Mouse (Mus musculus): Measurements from ENCODE around the gene Myh15.
"Not testable (repeated sequence)": the region's sequence is repeated elsewhere in the genome, so short reads cannot be mapped to it uniquely, and the experiment has no call there.

Gene Myh15

DNA sequence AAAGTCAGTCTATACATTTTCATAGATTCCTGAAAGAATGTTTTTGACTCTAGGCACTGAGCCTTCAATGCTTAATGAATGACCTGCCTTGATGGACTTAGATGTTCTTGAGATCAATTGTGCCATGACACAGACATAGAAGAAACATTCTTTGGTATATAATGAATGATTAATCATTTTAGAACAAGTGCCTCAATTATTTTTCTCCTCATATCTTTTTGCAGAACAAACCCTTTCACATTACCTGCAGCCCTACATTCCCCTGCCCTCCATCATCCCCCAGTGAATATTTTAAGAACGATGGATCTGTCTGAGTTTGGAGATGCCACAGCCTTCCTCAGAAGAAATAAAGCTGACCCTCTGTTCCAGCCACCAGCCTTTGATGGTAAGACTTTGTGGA lies at the start of gene Myh15:
Gene Myh15 (plus strand): TSS at position 301 of the 400 bp plus-strand sequence.
- DNase-seq (ENCODE audit: low spot score in 2 of 2), result no peak

DNA sequence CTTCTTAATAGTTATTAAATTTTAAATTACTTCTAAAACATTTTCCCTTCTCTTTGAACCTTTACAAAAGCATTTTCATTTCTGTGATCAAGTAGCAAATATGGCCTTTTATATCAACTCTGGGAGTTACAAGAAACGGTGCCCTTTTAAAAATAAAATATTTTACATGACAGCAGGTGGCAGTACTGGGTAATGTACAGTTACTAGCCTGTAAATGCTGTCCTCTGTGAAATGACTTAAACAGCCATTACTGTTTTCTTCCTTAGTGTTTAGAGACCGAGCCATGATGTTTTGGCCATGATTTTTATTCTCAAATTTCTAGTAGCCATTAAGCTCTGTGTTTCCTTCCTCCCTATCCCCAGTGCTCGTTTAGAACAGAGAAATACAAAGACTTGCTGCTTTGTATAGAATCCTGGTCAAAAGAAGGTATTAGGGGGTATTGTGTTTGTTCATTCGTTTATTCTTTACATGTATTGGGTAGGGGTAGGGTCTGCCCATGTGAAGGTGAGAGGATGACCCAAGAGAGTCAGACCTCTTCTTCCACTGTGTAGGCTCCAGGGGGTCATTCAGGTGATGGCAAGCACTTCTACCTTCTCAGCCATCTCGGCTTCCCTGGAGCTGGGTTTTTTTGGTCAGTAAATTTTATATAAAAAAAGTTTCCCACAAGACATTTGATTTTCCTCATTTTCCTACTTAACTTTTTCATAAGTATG lies 40.5 kb upstream of the Myh15 start:
- DNase-seq (ENCODE audit: low spot score in 2 of 2), result no peak

DNA sequence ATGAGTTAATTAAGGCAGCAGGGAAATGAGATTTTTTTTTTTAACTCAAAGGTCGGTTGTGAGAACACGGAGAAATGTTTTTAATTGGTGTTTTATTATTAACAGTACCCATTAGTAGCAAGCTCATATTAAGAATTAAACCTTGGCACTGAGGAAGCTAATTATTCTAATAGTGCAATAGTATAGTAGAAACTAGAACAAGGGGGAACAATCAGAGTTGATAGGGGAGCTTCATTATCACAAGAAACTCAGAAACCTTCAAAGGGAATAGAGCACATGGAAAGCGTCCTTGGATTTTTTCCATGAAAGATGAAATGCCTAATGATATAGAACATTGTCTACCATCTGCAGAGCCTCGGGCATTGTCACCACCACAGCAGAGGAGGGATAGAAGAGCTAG lies 21.4 kb upstream of the Myh15 start:
- no peak for DNase-seq (ENCODE audit: low spot score in 2 of 2)

DNA sequence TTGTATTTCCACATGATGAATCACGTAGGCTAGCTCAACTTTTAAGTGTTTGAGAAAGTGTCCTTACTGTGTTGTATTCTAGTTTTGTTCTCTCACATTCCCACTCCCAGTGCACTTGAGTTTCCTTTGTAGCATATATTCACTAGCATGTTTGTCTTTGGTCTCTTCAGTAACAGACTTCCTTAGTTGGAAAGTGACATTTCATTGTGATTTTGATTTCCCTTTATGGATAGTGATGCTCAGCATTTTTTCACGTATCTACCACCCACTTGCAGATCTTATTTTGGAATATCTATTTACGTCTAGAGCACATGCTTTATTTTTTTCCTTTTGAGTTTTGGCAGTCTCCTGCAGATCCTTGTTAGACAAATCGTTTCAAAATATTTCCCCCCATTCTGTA lies 19.5 kb upstream of the Myh15 start:
- DNase-seq (ENCODE audit: low spot score in 2 of 2), result no peak

DNA sequence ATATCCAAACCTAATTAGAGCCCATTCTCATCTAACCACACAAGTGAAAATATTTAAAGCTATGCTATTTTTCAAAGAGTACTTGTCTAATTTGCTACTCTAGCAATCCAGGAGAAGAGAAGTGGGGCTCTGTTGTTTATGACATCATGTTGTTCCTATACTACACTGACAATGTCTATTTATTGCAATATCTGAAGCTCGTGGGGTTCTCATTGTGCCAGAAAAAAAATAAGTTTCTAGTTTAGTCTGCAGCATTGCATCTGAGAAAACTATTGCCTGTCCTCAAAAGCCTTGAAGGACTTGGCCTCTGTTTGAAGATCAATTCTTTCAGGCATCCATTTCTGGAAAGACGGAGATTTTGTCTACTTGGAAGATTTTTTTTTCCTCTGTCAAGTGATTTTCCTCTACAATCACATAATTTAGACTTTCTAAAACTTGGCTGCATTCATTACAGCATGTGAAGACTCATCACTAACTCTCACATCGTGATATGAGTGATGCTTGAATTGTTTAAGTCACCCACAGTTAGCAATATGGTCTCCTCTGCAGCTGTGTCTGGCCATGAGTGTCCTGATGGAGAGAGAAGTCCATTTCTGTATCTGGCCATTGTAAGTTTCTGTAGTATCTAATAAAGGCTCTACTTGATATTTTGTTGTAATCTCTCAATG lies 16.6 kb upstream of the Myh15 start:
- DNase-seq (ENCODE audit: low spot score in 2 of 2), result no peak

DNA sequence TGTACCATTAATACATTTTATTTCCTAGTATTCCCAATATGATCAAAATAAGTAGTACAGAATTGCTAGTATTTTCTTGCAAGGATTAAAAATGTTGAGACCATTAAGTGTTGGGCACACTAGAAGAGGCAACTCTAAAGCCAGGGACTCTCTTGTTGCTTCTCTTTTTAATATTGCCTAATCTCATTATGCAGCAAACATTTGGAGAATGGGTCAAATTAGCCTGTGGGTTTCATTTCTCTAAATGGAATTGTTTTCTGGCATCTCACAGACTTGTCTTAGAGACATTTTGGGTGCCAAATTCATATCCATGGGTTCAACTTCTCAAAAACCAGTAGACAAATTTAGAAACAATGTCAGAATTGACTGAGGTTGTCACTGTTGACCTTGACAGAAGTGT lies 8.1 kb upstream of the Myh15 start:
- DNase-seq (ENCODE audit: low spot score in 2 of 2), result no peak

DNA sequence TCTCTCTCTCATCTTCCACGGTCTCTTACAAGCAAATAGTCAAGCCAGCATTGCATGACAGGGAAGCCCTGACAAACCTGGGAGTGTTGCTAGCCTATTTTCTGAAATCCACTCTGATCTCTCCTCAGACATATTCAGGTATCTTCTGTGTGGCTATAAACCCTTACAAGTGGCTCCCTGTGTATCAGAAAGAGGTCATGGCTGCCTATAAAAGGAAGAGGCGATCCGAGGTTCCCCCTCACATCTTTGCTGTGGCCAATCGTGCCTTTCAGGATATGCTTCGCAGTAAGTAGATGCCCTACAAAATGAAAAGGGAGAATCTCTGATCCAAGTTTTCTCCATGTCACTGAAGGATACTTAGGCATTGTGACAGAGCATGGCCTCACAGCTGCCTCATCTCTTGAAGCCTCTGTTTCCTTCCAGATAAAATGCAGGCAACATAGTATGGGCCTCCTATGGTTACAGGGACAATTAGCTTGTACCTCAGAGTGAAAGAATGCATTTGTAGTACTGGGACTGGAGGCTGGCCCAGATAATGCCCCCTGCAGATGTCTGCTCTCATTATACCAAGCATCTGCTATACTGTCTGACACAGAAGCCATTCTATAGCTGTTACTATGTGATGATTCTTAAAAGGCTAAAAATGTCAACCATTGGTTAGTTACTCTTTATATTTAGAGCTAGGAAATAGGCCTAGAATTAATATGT lies 12.1 kb downstream of the Myh15 start:
- no peak for DNase-seq (ENCODE audit: low spot score in 2 of 2)

DNA sequence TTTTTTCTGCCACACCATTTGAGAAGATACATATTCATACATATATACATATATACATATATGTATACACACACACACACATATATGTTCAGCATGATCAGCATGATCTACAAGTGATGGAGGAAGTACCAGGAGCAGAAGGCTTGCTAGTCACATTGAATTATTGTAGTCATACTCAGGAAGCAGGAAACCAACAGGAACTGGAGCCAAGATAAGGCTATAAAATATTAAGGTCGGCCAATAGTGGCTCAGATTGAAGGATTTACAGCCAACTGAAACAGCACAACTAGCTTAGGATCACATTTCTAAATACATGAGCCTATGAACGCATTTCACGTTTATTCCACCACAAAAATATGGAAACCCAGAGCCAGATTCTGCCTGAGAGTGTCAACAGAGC lies 14.0 kb downstream of the Myh15 start:
- no peak for DNase-seq (ENCODE audit: low spot score in 2 of 2)

DNA sequence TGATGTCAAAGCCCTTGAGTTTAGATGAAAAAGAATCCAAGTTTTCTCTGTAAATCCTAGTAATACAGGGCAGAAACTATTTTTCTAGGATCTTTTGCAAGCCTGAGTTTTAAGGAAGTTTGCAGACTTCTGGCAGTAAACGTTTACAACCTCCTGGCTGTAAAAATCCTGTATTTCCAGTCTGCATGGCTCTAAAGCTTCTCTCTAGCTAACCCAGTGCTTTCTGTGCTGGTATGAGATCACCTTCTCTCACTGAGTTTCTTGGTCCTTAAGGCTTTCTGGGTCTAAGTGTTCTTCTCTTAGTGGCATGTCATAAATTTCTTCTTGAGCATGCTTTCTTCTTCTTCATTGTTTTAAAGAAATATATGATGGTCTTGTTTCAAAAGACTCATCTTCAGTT lies 70.7 kb downstream of the Myh15 start:
- DNase-seq (ENCODE audit: low spot score in 2 of 2), result no peak

DNA sequence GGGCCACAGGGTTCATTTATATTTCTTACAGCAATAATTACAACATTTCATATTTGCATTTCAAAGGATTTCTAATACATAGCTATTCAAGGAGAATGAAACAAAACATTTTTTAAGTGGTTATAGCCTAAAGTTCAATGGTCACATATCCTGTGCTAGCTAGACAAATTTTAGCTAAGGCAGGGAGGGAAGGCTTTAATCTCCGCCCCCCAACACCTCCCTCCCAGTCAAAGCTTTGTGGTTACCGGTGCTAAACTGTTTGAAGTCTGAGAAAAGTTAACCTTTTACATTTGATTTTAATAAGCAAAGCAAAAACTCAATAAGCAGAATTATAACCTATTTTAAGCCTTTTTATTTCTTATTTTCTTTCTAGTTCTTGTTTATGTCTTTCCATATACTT lies 98.9 kb downstream of the Myh15 start:
- no peak for DNase-seq (ENCODE audit: low spot score in 2 of 2)

DNA sequence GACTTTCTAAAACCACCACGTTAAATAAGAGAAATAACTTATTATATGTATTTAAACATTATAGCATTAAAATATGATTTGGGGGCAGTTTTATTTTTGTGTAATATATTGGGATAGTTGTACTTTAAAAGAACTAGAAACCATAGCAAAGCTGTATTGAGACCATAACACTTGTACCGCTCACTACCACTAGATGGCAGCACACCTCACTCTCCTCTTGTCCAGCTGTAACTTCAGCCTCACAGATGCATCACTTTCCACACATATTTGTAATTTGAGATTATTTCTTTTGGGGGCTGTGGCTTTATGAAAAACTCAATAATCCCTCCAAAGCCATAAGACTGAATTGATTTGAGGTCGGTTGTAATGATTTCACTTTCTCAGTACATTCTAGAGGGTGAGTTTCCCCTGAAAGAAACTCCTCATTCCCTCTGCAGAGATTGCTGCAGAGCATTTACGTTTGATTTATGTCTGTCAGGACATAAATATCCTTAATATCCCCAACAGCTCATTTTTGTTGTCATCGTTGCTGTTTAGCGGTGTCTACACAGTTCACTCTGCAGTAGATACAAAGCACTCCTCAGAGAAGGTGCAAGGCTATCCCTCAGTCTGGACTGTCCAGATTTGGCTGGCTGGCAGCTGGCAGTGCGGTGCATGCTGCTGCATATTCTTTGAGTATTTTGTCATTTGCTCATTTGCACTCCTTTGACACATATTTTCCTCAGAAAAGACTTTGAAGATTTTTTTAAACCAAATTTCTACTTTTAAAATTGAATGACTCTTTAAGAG lies 107.3 kb downstream of the Myh15 start:
- DNase-seq (ENCODE audit: low spot score in 2 of 2), result peak; percentile 17 to 68

DNA sequence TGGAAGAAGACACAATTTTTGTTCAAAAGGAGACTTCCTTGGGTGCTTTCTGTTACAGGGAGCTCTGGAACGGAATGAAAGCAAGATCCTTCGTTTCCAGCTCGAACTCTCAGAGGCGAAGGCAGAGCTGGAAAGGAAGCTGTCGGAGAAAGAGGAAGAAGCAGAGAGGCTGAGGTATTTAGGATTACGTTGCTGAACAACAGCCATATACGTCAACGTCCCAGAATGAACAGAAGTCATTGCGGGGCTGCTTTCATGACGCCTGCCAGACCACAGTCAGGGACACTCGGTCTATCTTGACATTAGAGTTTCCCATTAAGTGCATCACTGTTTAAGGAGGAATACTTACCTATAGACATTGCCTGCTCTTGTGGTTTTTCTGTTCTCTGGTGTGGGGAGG lies 108.4 kb downstream of the Myh15 start:
- no peak for DNase-seq (ENCODE audit: low spot score in 2 of 2)

DNA sequence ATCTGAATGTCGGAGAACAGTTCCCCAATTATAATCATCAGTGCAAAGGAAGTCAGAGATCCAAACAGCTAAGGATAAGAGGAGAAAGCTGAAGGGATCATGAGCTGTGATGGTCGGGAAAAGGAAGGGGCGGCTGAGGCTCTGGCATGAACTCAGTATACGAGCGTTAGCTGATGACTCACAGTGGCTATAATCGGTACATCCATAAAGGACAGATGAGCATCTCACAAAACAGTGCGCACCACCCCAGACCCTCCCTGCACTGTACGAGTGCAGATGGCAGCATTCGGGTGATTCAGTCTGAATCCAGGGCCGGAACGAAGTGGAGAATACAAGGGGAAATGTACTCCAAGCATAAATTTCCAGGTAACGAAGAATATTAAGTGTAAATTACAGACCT lies 110.0 kb downstream of the Myh15 start:
- DNase-seq (ENCODE audit: low spot score in 2 of 2), result no peak

DNA sequence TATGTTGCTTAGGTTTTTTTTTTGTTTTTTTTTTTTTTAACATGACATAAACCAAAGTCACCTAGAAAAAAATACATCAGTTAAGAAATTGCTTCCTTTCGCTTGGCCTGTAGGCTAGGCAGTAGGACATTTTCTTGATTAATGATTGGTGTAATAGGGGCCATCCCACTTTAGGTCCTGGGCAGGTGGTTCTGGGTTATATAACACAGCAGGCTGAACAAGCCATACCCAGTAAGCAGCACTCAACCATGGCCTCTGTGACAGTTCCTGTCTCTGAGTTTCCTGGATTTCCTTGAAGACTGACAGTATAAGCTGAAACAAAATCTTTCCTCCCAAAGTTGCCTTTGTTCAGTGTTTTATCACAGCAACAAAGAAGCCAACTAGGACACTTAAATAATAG lies 117.8 kb downstream of the Myh15 start:
- no peak for DNase-seq (ENCODE audit: low spot score in 2 of 2)

DNA sequence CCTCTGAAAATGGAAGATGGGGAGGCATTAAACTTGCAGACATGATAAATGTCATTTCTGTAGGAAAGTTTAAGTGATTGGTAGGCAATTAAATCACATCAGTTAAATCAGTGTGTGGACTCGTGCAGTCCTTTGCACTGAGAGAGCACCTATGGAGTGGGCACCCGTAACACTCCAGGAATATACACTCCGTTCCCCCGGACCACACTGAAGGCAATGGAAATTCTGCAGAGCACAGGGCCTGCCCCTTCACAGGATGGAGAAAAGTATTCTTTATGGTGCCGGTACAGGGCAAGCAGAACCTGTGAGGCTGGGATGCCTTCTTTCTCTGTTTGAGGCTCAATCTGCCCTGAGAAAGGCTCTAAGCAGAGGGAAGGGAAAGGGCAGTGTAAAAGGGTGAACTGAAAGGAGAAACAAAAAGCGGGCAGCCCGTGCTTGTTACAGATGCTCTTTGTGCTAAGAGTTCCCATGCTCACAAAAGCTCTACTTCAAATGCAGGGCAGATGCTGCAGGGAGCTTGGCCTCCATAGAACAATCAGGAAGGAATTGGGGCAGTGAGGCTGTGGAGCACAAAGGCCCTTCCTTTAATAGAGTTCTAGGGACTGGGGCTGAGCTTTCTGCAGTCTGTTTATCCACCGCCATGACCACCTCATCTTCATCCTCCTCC lies 118.6 kb downstream of the Myh15 start:
- no peak for DNase-seq (ENCODE audit: low spot score in 2 of 2)

DNA sequence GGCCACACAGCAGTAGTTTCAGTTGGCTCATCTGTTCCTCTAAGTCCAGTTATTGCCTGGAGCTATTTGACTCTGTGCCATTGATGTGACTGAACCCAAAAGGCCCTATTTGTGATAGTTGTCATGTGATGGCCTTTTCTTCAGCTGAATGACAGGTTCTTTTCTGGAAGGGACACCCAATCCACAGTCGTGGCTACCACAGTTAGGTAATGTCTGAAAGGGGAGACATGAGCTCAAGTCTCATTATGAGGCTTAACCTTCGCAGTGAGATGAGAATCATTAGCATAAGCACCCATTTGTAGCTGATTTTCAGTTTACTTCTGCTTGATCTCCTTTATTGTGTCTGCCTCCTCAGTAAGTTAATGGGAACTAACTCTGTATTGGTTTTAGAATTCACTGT lies 136.2 kb downstream of the Myh15 start:
- DNase-seq (ENCODE audit: low spot score in 2 of 2), result no peak

DNA sequence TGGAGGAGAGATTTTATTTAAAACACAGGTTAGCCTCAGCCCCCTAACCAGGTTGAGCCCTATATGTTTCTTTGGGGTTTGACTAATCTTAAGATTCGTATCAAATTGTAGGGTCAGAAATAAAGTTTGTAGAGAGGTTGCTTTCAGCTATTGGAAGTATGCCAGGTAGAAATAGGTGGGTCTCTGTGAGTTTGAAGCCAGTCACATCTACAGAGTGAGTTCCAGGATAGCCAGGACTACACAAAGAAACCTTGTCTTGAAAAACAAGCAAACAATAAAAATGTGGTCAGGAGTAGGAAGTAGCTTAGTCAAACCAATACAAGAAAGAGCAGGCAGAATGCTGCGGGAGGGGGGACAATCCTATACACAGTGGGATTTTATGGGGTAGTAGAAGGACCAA lies 136.7 kb downstream of the Myh15 start:
- no peak for DNase-seq (ENCODE audit: low spot score in 2 of 2)

DNA sequence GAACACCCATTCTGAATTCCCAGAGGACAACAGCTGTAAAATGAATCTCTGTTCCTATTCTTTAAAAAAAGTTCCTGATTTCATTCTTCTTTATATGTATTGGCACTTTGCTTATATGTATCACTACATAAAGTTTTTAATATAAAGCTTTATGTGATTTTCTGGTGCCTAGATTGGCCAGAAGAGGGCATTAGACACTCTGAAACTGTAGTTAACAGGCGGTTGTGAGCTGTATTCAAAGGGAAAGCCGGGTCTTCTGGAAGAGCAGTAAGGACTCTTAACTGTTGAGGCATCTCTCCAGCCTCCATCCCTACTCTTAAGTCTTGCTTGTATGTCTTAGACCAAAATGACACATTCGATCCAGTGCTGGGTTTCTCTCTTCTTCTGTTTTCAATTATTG lies 139.0 kb downstream of the Myh15 start:
- DNase-seq (ENCODE audit: low spot score in 2 of 2), result no peak

DNA sequence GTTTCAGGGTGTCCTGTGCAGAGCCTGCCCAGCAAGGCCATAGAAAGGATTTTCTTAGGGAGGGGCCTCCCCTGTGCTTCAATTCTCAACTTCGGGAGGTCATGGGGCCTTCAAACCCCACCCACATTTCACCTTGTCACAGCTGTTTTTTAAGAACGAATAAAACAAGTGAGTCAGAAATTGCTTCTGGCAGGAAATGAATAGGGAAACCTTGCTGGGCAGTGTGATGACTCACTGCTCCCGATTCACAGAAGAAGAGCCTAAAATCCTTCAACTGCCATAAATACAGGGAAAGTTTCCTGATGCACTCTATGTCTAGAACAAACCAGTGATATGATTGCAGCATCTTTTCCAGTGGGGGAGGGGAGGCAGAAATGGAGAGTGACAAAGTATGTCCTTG lies 140.7 kb downstream of the Myh15 start:
- DNase-seq (ENCODE audit: low spot score in 2 of 2), result no peak

DNA sequence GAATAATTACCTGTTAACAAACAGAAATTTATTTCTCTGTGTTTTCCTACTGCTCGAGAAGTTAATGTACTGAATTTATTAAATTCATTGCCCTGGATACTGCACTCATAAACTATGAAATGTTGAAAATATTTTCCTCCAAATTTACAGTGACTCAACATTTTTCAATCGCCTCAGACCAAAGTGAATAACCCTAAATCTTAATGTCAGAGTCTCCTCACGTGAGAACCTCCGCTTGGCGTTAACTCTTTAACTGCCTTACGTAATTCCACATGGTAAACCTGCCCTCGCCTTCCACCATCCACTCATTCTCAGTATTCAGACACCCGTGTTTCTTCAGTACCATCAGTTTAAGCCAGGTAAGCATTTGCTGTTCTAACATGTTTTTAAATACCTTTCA lies 166.4 kb downstream of the Myh15 start:
- DNase-seq (ENCODE audit: low spot score in 2 of 2), result no peak

DNA sequence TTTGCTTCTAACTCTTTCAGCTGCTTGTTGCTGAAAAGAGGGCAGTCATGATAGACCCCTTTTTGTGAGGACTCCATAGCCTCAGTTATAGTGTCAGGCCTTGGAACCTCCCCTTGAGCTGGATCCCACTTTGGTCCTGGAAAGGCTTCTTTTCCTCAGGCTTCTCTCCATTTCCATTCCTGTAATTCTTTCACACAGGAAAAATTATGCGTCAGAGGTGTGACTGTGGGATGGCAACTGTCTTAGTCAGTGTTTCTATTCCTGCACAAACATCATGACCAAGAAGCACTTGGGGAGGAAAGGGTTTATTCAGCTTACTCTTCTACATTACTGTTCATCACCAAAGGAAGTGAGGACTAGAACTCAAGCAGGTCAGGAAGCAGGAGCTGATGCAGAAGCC lies 186.2 kb downstream of the Myh15 start:
- not testable (repeated sequence) for DNase-seq (ENCODE audit: low spot score in 2 of 2)
